Mouse (Mus musculus) ES-E14 (cell line): ENCODE results near the gene Rusc1. TPM values are rescaled to one million over a fixed set of nuclear protein-coding genes. Genes with fewer than 3 reads are reported as not detected.

Source experiments
- DNase-seq: peaks from one replicate; pipeline ENCODE4 v3.0.0-alpha.2; 2013; ENCODE audit warnings: low read depth, low spot score
- H3K27ac ChIP-seq: 2 replicates; pipeline ENCODE4 v1.5.1; 2012; ENCODE audit warnings: low read depth, mild to moderate bottlenecking, low read length, moderate library complexity, mixed read lengths; ENCODE audit not compliant: poor library complexity, insufficient read depth, severe bottlenecking
- H3K36me3 ChIP-seq: 2 replicates; pipeline ENCODE4 v1.6.1; 2012; ENCODE audit warnings: mild to moderate bottlenecking, low read length, moderate library complexity, mixed read lengths; ENCODE audit not compliant: control insufficient read depth, poor library complexity, insufficient read depth, severe bottlenecking
- H3K4me1 ChIP-seq, 2 experiments: fragments of 150-350 bp in 1 of 2; sonication (generic) in 1 of 2; 2 replicates each; pipeline ENCODE4 v1.6.1; 2012; ENCODE audit warnings: low read length in 2 of 2, mild to moderate bottlenecking in 1 of 2, mixed read lengths in 1 of 2; ENCODE audit not compliant: control insufficient read depth in 2 of 2, insufficient read depth in 2 of 2, poor library complexity in 1 of 2
- H3K4me3 ChIP-seq, 2 experiments: fragments of 150-350 bp in 1 of 2; sonication (generic) in 1 of 2; 2 replicates each; pipeline ENCODE4 v1.5.1; 2012; ENCODE audit warnings: low read length in 2 of 2, low read depth in 1 of 2, mild to moderate bottlenecking in 1 of 2, mixed read lengths in 1 of 2; ENCODE audit not compliant: insufficient read depth in 1 of 2, poor library complexity in 1 of 2, severe bottlenecking in 1 of 2
- H3K9ac ChIP-seq: 2 replicates; pipeline ENCODE4 v1.6.1; 2012; ENCODE audit warnings: low read depth, mild to moderate bottlenecking, low read length, mixed read lengths; ENCODE audit not compliant: poor library complexity, insufficient read depth, severe bottlenecking
- H3K9me3 ChIP-seq: fragments of 150-350 bp; sonication (generic); 2 replicates; pipeline ENCODE4 v1.6.1; 2012; ENCODE audit warnings: low read depth, mild to moderate bottlenecking, low read length; ENCODE audit not compliant: control insufficient read depth, insufficient read depth
- CHD2 ChIP-seq: IDR thresholded peaks from 2 replicates; pipeline ENCODE4 v1.6.1; 2014; ENCODE audit warnings: mild to moderate bottlenecking, low read depth, low read length, inconsistent platforms
- HCFC1 ChIP-seq: IDR thresholded peaks from 2 replicates; pipeline ENCODE4 v1.6.1; 2012; ENCODE audit warnings: low read length, inconsistent platforms, borderline replicate concordance; ENCODE audit not compliant: insufficient read depth
- MAFK ChIP-seq: IDR thresholded peaks from 2 replicates; pipeline ENCODE4 v1.6.1; 2014; ENCODE audit warnings: mild to moderate bottlenecking, low read depth, low read length, inconsistent platforms; ENCODE audit not compliant: insufficient read depth
- ZC3H11A ChIP-seq: IDR thresholded peaks from 2 replicates; pipeline ENCODE4 v1.6.1; 2012; ENCODE audit warnings: low read depth, mild to moderate bottlenecking, inconsistent platforms, low read length, borderline replicate concordance
- ZNF384 ChIP-seq: IDR thresholded peaks from 2 replicates; pipeline ENCODE4 v1.6.1; 2012; ENCODE audit warnings: low read depth, low read length, inconsistent platforms
- in situ Hi-C, 2 experiments: fragments of 600-800 bp; cut with MboI; formaldehyde crosslinking; loops; one replicate each; pipeline ENCODE4 v1.15.1; 2025; ENCODE audit warnings: low sequenced_read_pairs in 2 of 2, inconsistent platforms in 1 of 2; ENCODE audit not compliant: unreplicated experiment in 2 of 2
- total RNA-seq: library from RNA; depleted of rRNA; stranded (reverse); fragments of 300-350 nt; gene quantifications from 2 replicates; pipeline ENCODE4 v1.2.3, GENCODE M21; 2012

The Rusc1 gene
- total RNA-seq, 1 experiment = 13.3 TPM

DNA sequence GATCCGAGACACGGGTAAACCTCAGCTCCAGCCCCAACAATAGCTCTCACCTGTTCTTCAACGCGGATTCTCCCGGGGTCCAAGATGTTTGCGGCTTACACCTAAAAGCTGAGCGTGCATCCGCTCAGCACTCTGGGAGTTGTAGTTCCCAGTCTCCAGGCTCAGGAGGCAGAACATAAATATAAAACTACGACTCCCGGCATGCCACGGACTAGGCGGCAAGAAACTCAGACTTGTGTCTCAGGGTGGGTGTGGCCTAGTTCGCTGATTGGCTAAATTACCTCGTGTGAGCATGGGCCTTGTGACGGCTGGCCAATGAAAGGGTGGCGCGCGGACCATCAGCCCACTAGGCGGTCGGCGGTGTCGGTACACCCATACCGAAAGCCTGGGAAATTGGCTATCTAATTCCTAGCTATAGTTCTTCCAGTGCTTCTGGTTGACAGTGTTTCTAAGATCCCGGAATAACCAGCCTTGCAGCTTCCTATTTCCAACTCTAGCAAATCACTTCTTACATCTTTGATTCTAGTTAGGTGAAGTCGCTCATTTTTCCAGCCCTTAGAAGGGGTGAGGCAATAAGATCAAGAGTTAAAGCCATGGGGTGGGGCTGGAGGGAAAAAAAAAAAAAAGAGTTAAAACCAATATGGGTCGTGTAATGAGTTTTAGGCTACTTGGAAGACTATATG lies 8.8 kb upstream of the Rusc1 start, which contains the start of gene Fdps:
Gene Fdps (minus strand): TSS at position 148 of the 683 bp plus-strand sequence.
- TF ChIP-seq MAFK (peak; percentile 96), HCFC1 (peak; percentile 100), ZNF384 (peak; percentile 81), ZC3H11A (no peak)

DNA sequence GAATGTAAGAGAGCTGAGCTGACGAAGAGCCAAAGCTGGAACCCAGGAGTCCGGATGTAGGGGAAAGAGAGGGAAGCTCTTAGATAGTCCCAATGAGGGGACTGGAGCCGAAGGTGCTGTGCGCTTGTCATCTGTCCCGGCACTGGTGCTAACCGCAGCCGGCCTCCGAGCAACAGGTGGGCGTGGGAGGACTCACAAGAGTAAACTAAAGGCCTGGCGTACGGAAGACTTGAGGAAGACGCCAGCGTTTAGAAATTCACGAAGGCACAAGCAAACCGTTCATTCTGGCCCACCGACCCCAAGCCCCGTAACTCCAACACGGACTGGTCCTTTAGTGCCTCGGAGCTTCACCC lies 8.3 kb upstream of the Rusc1 start:
- Histone ChIP-seq H3K27ac (peak overlapping the region; percentile 70), H3K4me3 (peak overlapping the region; percentile 83 to 97), H3K4me1 (peaks cover 0 to 5% of the 10 kb centered on the region in 2 experiments; a peak in 2 of 4 replicates), H3K9me3 (no peaks in the 10 kb centered on the region), H3K36me3 (peaks cover 23% of the 10 kb centered on the region), H3K9ac (peak overlapping the region; percentile 77)
- DNase-seq = no peak
- TF ChIP-seq ZNF384 = no peak
- in situ Hi-C loops = no loop called here

More for the DNA sequence above, 8.8 kb upstream of the Rusc1 start, which contains the start of gene Fdps:
- H3K9me3 ChIP-seq = no peaks in the 10 kb centered on the region
- H3K4me3 ChIP-seq = peak within 1 kb of the TSS; percentile 83 to 97
- peak within 1 kb of the TSS; percentile 70 for H3K27ac ChIP-seq
- peaks cover 22% of the 10 kb centered on the region for H3K36me3 ChIP-seq
- H3K9ac ChIP-seq = peak within 1 kb of the TSS; percentile 77
- in situ Hi-C loops = no loop called here
- peak; percentile 98 for DNase-seq
- peaks cover 0 to 5% of the 10 kb centered on the region in 2 experiments; a peak in 2 of 4 replicates for H3K4me1 ChIP-seq

- Histone ChIP-seq H3K27ac (peak within 1 kb of the TSS; percentile 70), H3K4me1 (peaks cover 0 to 5% of the 10 kb centered on the region in 2 experiments; a peak in 2 of 4 replicates), H3K4me3 (peak within 1 kb of the TSS; percentile 83 to 97), H3K36me3 (peaks cover 29% of the 10 kb centered on the region), H3K9ac (peak within 1 kb of the TSS; percentile 77), H3K9me3 (no peaks in the 10 kb centered on the region)
- no peak for DNase-seq
- TF ChIP-seq ZNF384 (no peak), HCFC1 (no peak), ZC3H11A (no peak)
- in situ Hi-C loops = no loop called here
Measured at GRCm38 (mm10) chr3:89100811-89101210, 7.7 kb upstream of the Rusc1 start, which contains the start of gene Gm43738. Gm43738 (minus strand) TSS chr3:89101099.

DNA sequence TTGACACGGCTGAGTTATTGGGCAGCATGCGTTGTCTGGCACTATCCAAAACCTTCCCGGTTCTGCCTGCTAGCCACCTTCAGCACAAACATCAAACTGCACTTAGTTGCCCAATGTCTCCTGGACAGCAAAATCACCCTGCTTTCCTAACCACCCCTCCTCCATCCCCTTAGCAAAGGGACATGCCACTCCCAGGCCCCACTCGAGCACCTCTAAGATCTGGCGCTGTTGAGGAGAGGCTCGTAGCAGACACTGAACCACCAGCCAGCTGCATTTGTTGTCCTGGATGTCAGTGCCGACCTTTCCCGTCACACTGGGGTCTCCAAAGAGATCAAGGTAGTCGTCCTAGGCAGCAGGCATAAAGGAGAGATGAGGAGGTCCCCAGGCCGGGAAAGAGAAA lies 910 bp upstream of the Rusc1 start:
- in situ Hi-C loops = no loop called here
- Histone ChIP-seq H3K4me1 (peaks cover 3 to 20% of the 10 kb centered on the region in 2 experiments; a peak in 2 of 4 replicates), H3K36me3 (peaks cover 38% of the 10 kb centered on the region), H3K27ac (no peak overlapping the region), H3K4me3 (no peak overlapping the region), H3K9me3 (no peaks in the 10 kb centered on the region), H3K9ac (no peak overlapping the region)
- no peak for DNase-seq
- no peak for TF ChIP-seq CHD2
- no peak for TF ChIP-seq MAFK
- no peak for TF ChIP-seq HCFC1
- TF ChIP-seq ZC3H11A = no peak
- TF ChIP-seq ZNF384 = no peak
